Mouse (Mus musculus): ENCODE measurements around the gene Rarres2. TPM values are rescaled to one million over a fixed set of nuclear protein-coding genes. Genes with fewer than 3 reads are reported as not detected.

The Rarres2 gene
- polyA plus RNA-seq, 1 experiment from 2014 or later: 4.7 TPM

GRCm38 (mm10) chr6:48596545-48597232 lies 24.1 kb upstream of the Rarres2 start:
- Histone ChIP-seq H3K9me3 (peaks cover 23% of the 10 kb centered on the region), H3K4me3 (no peak overlapping the region), H3K36me3 (peaks cover 48% of the 10 kb centered on the region), H3K27ac (no peak overlapping the region), H3K27me3 (replicated peaks) (no peaks in the 10 kb centered on the region), H3K9ac (no peak overlapping the region), H3K4me2 (replicated peaks) (no peak overlapping the region), H3K4me1 (peaks cover 27% of the 10 kb centered on the region)
- WGBS: 97% methylated on average over 45 of the region's 45 CpGs
- ATAC-seq (ENCODE audit: low FRiP score, low read depth): no peak

- Histone ChIP-seq H3K36me3 (peaks cover 48% of the 10 kb centered on the region), H3K4me2 (replicated peaks) (peak overlapping the region; percentile 66), H3K27me3 (replicated peaks) (no peaks in the 10 kb centered on the region), H3K9ac (peak overlapping the region; percentile 88; the same call in 1 of the 2 replicates), H3K27ac (no peak overlapping the region), H3K4me3 (no peak overlapping the region), H3K9me3 (peaks cover 23% of the 10 kb centered on the region), H3K4me1 (peaks cover 21% of the 10 kb centered on the region)
- no peak for ATAC-seq (ENCODE audit: low FRiP score, low read depth)
- WGBS: 67% methylated on average over 1 of the region's 1 CpGs
Observed at GRCm38 (mm10) chr6:48595278-48595677, 22.7 kb upstream of the Rarres2 start.

GRCm38 (mm10) chr6:48594043-48594738 lies 21.6 kb upstream of the Rarres2 start:
- peak overlapping the region; percentile 81 for H3K27ac ChIP-seq
- WGBS: under 1% methylated on average over 38 of the region's 41 CpGs
- peak overlapping the region; percentile 78 for H3K4me3 ChIP-seq
- H3K36me3 ChIP-seq: peaks cover 38% of the 10 kb centered on the region
- peaks cover 21% of the 10 kb centered on the region for H3K4me1 ChIP-seq
- peak overlapping the region; percentile 88 for H3K9ac ChIP-seq
- ATAC-seq (ENCODE audit: low FRiP score, low read depth): peak; percentile 74
- H3K27me3 ChIP-seq (replicated peaks): no peaks in the 10 kb centered on the region
- H3K4me2 ChIP-seq (replicated peaks): peak overlapping the region; percentile 66
- peaks cover 23% of the 10 kb centered on the region for H3K9me3 ChIP-seq

- Histone ChIP-seq H3K36me3 (peaks cover 30% of the 10 kb centered on the region), H3K27ac (peak within 1 kb of the TSS; percentile 81), H3K9ac (peak within 1 kb of the TSS; percentile 88), H3K4me3 (peak within 1 kb of the TSS; percentile 78), H3K27me3 (replicated peaks) (no peaks in the 10 kb centered on the region), H3K4me1 (peaks cover 21% of the 10 kb centered on the region), H3K9me3 (peaks cover 23% of the 10 kb centered on the region), H3K4me2 (replicated peaks) (peak within 1 kb of the TSS; percentile 66)
- ATAC-seq (ENCODE audit: low FRiP score, low read depth): peak; percentile 93
- WGBS: 5% methylated on average over 45 of the region's 45 CpGs
Observed at GRCm38 (mm10) chr6:48593158-48594042, 20.8 kb upstream of the Rarres2 start, which contains the start of the genes Repin1 and Gm44965. Gene Repin1, plus strand, starts transcription at chr6:48593883. Gene Gm44965, plus strand, starts transcription at chr6:48593941.

- no peak overlapping the region for H3K27ac ChIP-seq
- H3K36me3 ChIP-seq: peaks cover 15% of the 10 kb centered on the region
- peaks cover 8% of the 10 kb centered on the region for H3K9me3 ChIP-seq
- peaks cover 21% of the 10 kb centered on the region for H3K4me1 ChIP-seq
- H3K9ac ChIP-seq: no peak overlapping the region
- no peak overlapping the region for H3K4me2 ChIP-seq (replicated peaks)
- H3K4me3 ChIP-seq: no peak overlapping the region
- no peak for ATAC-seq (ENCODE audit: low FRiP score, low read depth)
- no peaks in the 10 kb centered on the region for H3K27me3 ChIP-seq (replicated peaks)
- WGBS: 90% methylated on average over 6 of the region's 6 CpGs
Observed at GRCm38 (mm10) chr6:48591871-48592270, 19.3 kb upstream of the Rarres2 start.

- H3K4me2 ChIP-seq (replicated peaks): no peak overlapping the region
Observed at GRCm38 (mm10) chr6:48591221-48591845, 18.7 kb upstream of the Rarres2 start.

GRCm38 (mm10) chr6:48589194-48589750 lies 16.7 kb upstream of the Rarres2 start, which contains the start of gene Gm45021:
Gene Gm45021, plus strand, starts transcription at chr6:48589610.
- H3K36me3 ChIP-seq: no peaks in the 10 kb centered on the region
- no peak within 1 kb of the TSS for H3K27ac ChIP-seq
- no peaks in the 10 kb centered on the region for H3K9me3 ChIP-seq
- H3K9ac ChIP-seq: no peak within 1 kb of the TSS
- H3K4me2 ChIP-seq (replicated peaks): no peak within 1 kb of the TSS
- H3K27me3 ChIP-seq (replicated peaks): no peaks in the 10 kb centered on the region
- no peak for ATAC-seq (ENCODE audit: low FRiP score, low read depth)
- H3K4me1 ChIP-seq: peaks cover 9% of the 10 kb centered on the region; the same call in 1 of the 2 replicates
- WGBS: 69% methylated on average over 6 of the region's 6 CpGs
- no peak within 1 kb of the TSS for H3K4me3 ChIP-seq

More at GRCm38 (mm10) chr6:48591221-48591845, 18.7 kb upstream of the Rarres2 start:
- 33% methylated on average over 3 of the region's 3 CpGs for WGBS
- no peak overlapping the region for H3K4me3 ChIP-seq
- H3K9me3 ChIP-seq: peaks cover 3% of the 10 kb centered on the region; the same call in 1 of the 2 replicates
- H3K27ac ChIP-seq: no peak overlapping the region
- ATAC-seq (ENCODE audit: low FRiP score, low read depth): no peak
- peaks cover 9% of the 10 kb centered on the region for H3K36me3 ChIP-seq
- no peak overlapping the region for H3K9ac ChIP-seq
- H3K27me3 ChIP-seq (replicated peaks): no peaks in the 10 kb centered on the region
- H3K4me1 ChIP-seq: peaks cover 21% of the 10 kb centered on the region

GRCm38 (mm10) chr6:48582037-48582436 lies 9.4 kb upstream of the Rarres2 start:
- no peak overlapping the region for H3K9ac ChIP-seq
- no peaks in the 10 kb centered on the region for H3K9me3 ChIP-seq
- no peak overlapping the region for H3K27ac ChIP-seq
- H3K36me3 ChIP-seq: no peaks in the 10 kb centered on the region
- no peak overlapping the region for H3K4me2 ChIP-seq (replicated peaks)
- no peak overlapping the region for H3K4me3 ChIP-seq
- H3K27me3 ChIP-seq (replicated peaks): no peaks in the 10 kb centered on the region
- ATAC-seq (ENCODE audit: low FRiP score, low read depth): no peak
- WGBS: 64% methylated on average over 3 of the region's 3 CpGs
- H3K4me1 ChIP-seq: no peaks in the 10 kb centered on the region

- 38% methylated on average over 3 of the region's 3 CpGs for WGBS
- no peak overlapping the region for H3K4me2 ChIP-seq (replicated peaks)
Observed at GRCm38 (mm10) chr6:48581257-48581656, 8.7 kb upstream of the Rarres2 start.

GRCm38 (mm10) chr6:48579215-48579648 lies 6.6 kb upstream of the Rarres2 start:
- Histone ChIP-seq H3K4me3 (no peak overlapping the region), H3K9ac (no peak overlapping the region), H3K27ac (no peak overlapping the region), H3K36me3 (no peaks in the 10 kb centered on the region), H3K27me3 (replicated peaks) (no peaks in the 10 kb centered on the region), H3K9me3 (no peaks in the 10 kb centered on the region), H3K4me1 (no peaks in the 10 kb centered on the region), H3K4me2 (replicated peaks) (no peak overlapping the region)
- ATAC-seq (ENCODE audit: low FRiP score, low read depth): no peak
- WGBS: 50% methylated on average over 5 of the region's 5 CpGs

More at GRCm38 (mm10) chr6:48581257-48581656, 8.7 kb upstream of the Rarres2 start:
- Histone ChIP-seq H3K27ac (no peak overlapping the region), H3K9ac (no peak overlapping the region), H3K4me3 (no peak overlapping the region), H3K9me3 (no peaks in the 10 kb centered on the region), H3K27me3 (replicated peaks) (no peaks in the 10 kb centered on the region), H3K36me3 (no peaks in the 10 kb centered on the region), H3K4me1 (no peaks in the 10 kb centered on the region)
- ATAC-seq (ENCODE audit: low FRiP score, low read depth): no peak

GRCm38 (mm10) chr6:48578736-48579135 lies 6.1 kb upstream of the Rarres2 start:
- H3K27me3 ChIP-seq (replicated peaks): no peaks in the 10 kb centered on the region
- H3K9me3 ChIP-seq: no peaks in the 10 kb centered on the region
- no peak for ATAC-seq (ENCODE audit: low FRiP score, low read depth)
- no peak overlapping the region for H3K4me3 ChIP-seq
- H3K9ac ChIP-seq: no peak overlapping the region
- H3K36me3 ChIP-seq: no peaks in the 10 kb centered on the region
- no peaks in the 10 kb centered on the region for H3K4me1 ChIP-seq
- no peak overlapping the region for H3K4me2 ChIP-seq (replicated peaks)
- WGBS: 64% methylated on average over 5 of the region's 5 CpGs
- no peak overlapping the region for H3K27ac ChIP-seq
